Mouse (Mus musculus) thymus, postnatal 4 days (tissue): ENCODE results near the gene Olfr205.
"Not testable (repeated sequence)": the region's sequence is repeated elsewhere in the genome, so short reads cannot be mapped to it uniquely, and the experiment has no call there.

Experiments used
- DNase-seq: peaks from one replicate; pipeline ENCODE4 v3.0.0; 2021

Olfr205 gene

DNA sequence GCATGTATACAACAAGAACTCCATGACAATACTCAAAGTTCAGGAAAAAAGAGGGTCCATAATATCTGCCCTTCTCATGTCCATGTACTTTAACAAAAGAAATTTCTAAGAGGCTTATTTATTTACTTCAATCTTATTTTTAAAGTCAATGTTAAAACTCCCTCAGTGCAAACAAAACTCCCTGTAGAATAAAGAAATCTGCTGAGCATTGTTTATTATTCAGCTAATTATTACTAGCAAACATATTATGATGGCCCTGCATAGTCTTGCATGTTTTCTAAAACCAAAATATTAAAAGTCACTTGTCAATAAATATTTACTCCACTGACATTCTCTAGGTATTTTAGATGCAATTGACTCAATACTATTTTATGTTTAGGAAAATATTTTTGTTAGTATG, at the start of gene Olfr205:
Gene Olfr205 (minus strand): TSS at position 101 of the 400 bp plus-strand sequence.
- no peak for DNase-seq

DNA sequence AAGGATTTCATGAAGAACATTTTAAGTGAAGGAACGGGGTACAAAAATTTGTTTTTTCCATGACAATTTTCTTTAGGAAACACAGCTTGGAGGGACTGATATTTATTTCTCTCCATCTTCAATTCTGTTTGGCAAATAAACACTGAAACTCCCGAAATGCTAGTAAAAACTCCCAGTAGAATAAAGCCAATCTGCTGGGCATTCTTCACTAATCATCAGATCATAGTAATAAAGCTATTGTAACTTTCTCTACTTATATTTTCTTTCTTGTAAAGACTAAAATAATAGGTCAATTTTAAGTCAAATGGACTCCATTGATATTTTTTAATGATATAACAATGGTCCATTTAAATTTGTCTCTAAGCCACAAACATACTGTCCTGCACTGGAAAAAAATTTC, 33.0 kb upstream of the Olfr205 start, which contains the start of gene Olfr209:
Gene Olfr209 (minus strand): TSS at position 101 of the 400 bp plus-strand sequence.
- no peak for DNase-seq

DNA sequence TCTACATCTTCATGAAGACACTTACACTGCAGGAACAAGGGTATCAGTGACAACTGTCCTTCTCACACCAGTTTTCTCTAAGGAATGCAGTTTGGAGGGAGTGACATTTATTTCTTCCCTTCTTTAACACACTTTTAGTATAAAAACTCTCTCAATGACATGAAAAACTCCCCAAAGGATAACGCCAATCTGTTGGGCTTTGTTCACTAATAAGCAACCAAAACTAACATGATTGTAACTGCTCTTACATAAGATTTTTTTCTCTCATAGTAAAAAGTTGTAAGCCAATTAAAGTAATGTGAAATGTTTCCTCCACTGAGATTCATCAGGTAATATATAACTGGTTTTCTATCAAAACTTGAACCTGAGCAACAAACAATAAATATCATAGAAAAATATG, 18.2 kb upstream of the Olfr205 start, which contains the start of gene Olfr206:
Gene Olfr206 (minus strand): TSS at position 101 of the 400 bp plus-strand sequence.
- DNase-seq: no peak

DNA sequence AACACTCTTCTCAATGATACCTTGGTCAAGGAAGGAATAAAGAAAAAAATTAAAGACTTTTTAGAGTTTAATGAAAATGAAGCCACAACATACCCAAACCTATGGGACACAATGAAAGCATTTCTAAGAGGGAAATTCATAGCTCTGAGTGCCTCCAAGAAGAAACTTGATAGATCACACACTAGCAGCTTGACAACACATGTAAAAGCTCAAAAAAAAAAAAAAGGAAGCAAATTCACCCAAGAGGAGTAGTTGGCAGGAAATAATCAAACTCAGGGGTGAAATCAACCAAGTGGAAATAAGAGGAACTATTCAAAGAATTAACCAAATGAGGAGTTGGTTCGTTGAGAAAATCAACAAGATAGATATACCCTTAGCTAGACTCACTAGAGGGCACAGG, 7.7 kb downstream of the Olfr205 start:
- DNase-seq: not testable (repeated sequence)

DNA sequence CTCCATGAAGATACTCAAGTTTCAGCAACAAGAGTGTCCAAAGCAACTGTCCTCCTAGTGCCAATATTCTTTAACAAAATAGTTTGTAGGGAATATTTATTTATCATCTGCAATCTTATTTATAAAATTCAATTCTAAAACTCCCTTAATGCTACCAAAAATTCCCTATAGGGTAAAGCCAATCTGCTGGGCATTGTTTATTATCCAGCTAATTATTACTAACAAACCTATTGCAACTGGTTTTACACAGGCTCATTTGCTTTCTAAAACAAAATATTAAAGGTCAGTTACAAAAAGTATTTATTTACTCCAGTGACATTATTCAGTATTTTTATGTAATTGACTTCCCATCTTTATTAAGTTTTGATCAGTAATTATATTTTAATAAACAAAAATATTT, 12.8 kb downstream of the Olfr205 start, which contains the start of gene Olfr204:
Gene Olfr204 (minus strand): TSS at position 101 of the 400 bp plus-strand sequence.
- DNase-seq: no peak

DNA sequence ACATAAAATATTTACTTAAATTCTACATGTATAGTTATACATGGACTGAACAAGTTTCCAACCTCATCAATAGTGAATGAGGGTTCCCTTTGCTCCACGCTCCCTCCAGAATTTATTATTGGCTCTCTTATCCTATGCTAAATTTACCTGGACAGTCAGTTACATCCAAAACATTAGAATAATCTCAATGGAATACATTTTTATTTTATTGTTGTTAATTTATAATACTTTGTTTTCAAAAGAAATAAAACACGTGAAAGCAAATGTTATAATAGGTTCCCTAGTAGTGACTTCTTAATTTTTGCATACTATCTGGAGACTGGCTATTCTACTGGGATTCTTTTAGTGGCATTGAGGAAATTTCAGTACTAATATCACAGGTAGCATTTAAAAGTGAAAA, 32.4 kb downstream of the Olfr205 start, which contains the start of gene Olfr203:
Gene Olfr203 (plus strand): TSS at position 301 of the 400 bp plus-strand sequence.
- no peak for DNase-seq

DNA sequence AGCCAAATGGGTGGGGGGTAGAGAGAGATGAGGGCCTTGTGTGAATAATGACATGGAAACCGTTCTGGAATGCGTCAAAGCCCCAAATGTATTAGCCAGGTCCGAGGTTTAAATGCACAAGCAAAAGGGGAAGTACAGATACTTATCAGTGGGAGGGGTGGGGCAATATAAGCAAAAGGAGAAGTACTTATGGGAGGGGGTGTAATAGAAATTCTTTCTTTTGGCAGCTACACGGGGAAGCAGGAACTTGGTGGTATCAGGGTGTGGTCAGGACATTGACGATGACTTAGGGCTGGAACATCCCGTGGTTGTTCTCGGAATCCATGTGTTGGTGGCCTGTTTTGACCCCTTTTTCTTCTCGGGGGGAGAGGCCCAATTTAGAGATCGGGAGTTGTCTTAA, 43.4 kb downstream of the Olfr205 start:
- not testable (repeated sequence) for DNase-seq

DNA sequence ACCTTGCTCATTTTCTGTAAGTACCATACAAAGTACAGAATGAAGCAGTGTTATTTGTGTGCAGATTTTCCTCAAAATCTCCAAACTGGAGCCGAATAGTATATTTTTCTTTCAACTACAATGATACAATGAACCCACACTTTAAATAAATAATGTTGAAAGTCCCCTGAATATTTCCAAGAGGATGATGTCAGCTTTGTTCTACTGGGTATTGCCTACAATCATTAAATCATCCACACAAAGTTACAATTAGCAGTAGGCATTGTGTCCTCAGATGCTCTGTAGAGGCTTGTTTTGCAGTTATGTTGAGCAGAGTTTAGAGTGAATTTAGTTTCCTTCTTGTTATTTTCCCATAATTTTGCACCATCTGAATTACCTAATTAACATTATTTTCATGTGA, 44.2 kb downstream of the Olfr205 start, which contains the start of gene Olfr202:
Gene Olfr202 (minus strand): TSS at position 101 of the 400 bp plus-strand sequence.
- no peak for DNase-seq

DNA sequence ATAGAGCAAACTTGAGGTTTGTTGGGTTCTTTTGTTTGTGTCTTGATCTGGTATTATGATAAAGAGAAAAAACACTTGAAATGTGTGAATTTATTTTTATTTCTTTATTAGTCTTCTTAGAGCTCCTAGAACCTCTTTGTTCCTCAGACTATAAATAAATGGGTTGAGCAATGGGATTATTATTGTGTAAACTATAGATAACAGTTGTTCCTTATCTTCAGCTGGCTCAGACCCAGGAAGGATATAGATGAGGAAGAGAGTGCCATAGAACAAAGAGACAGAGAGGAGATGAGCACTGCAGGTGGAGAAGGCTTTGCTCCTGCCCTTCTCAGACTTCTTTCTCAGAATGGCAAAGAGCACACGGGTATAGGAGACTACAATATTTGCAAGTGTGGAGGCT, 47.5 kb downstream of the Olfr205 start:
- DNase-seq: no peak

DNA sequence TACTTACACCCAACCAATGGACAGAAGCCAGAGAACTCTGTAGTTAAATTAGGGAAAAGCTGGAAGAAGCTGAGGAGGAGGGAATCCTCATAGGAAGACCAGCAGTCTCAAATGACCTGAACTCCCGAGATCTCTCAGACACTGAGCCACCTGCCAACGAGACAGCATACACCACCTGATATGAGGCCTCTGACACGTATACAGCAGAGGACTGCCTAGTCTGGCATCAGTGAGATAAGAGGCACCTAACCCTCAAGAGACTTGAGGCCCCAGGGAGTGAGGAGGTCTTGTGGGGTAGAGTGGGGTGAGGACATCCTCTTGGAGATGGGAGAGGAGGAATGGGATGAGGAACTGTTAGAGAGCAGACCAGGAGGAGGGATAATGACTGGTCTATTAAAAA, 50.4 kb downstream of the Olfr205 start:
- no peak for DNase-seq
